Mouse (Mus musculus): Measurements from ENCODE around the gene Atp2a2. TPM values are rescaled to one million over a fixed set of nuclear protein-coding genes. Genes with fewer than 3 reads are reported as not detected.

Gene Atp2a2
- 69.6 and 70.9 TPM in 2 replicates for polyA plus RNA-seq (2016; fragmentation: Nextera tagmentation; extraction: Ambion mirVana)

DNA sequence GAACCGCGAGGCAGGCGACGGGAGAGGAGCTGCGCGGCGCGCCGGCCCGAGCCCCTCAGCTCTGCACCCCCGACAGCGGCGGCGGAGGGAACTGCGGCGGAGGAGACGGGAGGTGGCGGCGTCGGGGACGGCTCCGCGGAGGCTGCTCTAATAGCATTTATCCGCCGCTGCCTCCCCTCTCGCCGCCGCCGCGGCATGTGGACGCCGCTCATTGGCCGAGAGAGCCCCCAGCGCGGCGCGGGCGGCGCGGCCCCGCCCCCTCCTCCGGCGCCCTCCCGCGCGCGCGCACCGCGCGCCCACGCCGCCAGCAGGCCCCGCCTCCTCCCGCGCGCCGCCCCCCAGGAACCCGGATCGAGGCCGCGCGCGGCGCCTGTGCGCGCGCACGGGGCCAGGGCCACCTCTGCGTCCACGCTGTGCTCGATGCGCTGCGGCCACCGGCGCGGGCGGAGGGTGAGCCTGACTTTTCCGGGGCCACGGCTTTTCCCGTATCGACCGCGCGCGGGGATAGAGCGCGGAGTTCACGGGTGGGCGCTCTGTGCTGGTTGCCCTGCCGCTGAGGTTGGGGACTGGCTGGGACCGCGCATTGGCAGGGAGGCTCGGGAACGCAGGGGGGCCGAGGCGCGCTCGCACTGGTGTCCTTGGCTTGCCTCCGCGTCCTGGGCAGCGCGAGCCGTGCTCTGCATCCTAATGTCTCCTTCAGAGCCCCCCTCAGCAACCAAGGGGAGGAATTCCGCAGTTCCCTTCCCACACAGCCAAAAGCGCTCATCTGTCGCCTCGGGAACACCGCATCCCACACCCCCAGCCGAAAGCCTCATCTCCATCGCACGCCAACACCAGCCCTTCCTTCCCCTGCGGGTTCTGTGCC is at the start of gene Atp2a2:
Atp2a2 (minus strand) TSS at position 149 of the 865 bp plus-strand sequence.
- ATAC-seq (ENCODE audit: low FRiP score), result peak; percentile 93
- under 1% methylated on average over 72 of the region's 113 CpGs for WGBS
- peak within 1 kb of the TSS; percentile 99 for H3K9ac ChIP-seq

DNA sequence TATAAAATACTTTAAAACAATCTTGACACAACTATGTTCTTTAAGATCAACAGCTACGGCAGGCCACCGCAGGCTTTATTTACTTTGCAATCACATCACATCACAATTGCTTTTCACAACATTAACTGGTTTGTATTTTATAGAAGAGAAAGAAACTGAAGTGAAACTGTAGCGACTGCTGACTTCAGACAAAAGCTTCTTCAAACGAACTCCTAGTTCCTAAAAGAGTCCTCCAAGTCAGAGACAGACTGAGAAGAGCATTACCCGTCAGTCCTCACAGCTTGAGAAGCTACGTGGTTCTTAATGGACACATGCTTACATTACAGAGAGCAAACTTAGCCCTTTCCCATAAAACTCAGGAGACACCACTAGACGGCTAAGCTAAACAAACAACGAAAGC is 48.4 kb upstream of the Atp2a2 start:
- Histone ChIP-seq H3K27ac (no peak overlapping the region), H3K4me2 (replicated peaks) (no peak overlapping the region), H3K4me3 (no peak overlapping the region), H3K36me3 (peaks cover 11% of the 10 kb centered on the region; the same call in 1 of the 2 replicates), H3K9me3 (replicated peaks) (no peaks in the 10 kb centered on the region), H3K4me1 (no peaks in the 10 kb centered on the region), H3K9ac (no peak overlapping the region), H3K27me3 (no peaks in the 10 kb centered on the region)
- ATAC-seq (ENCODE audit: low FRiP score), result no peak
- WGBS, result 64% methylated on average over 8 of the region's 8 CpGs

More for the DNA sequence above, at the start of gene Atp2a2:
- peak within 1 kb of the TSS; percentile 74 for H3K4me3 ChIP-seq
- H3K27ac ChIP-seq, result peak within 1 kb of the TSS; percentile 100
- peaks cover 37% of the 10 kb centered on the region for H3K4me1 ChIP-seq
- peak within 1 kb of the TSS; percentile 72 for H3K4me2 ChIP-seq (replicated peaks)
- H3K27me3 ChIP-seq, result no peaks in the 10 kb centered on the region
- no peaks in the 10 kb centered on the region for H3K9me3 ChIP-seq (replicated peaks)
- peaks cover 9% of the 10 kb centered on the region; the same call in 1 of the 2 replicates for H3K36me3 ChIP-seq

DNA sequence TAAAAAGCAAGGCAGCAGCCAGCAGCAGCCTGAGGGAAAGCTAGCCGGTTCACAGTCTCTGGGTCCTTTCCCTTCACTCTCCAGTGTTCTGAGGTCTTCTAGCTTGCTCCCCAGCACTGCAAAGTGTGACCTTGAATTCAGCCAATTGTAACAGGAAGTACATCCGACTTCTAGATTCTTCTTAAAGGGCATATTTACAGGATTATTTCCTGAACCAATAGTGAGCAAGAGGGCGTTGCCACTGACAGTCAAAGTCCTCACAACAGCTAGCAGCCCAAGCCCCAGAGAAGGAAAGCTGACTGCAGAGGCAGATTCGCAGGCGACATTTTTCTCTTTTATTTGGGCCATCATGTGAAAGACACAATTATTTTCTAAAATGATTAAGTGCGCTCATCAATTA is 46.6 kb upstream of the Atp2a2 start:
- Histone ChIP-seq H3K4me1 (no peaks in the 10 kb centered on the region), H3K36me3 (0 out of 2 replicates have a peak, but pooled peaks cover 6% of the 10 kb centered on the region), H3K9ac (no peak overlapping the region), H3K27ac (no peak overlapping the region), H3K4me2 (replicated peaks) (no peak overlapping the region), H3K4me3 (no peak overlapping the region), H3K9me3 (replicated peaks) (no peaks in the 10 kb centered on the region), H3K27me3 (no peaks in the 10 kb centered on the region)
- 83% methylated on average over 6 of the region's 6 CpGs for WGBS
- no peak for ATAC-seq (ENCODE audit: low FRiP score)

DNA sequence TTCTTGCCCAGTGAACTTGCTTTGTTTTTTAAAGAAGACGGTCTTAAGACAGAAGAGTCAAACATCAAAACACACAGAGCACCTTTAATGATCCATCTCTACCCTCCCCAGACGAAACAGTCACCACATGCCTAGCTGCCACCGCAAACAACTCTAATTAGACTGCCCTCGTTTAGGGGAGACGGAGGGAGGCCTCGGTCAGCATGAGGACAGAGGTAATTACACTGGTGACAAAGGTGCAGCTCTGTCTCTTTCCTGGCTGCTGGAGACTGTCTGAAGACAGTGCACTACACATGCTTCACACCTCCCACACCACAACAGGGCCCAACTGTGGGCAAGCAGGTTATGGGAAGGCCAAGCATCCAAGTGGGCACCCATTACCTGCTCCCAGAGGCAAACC is 45.8 kb upstream of the Atp2a2 start:
- no peak overlapping the region for H3K4me2 ChIP-seq (replicated peaks)
- no peak for ATAC-seq (ENCODE audit: low FRiP score)
- no peak overlapping the region for H3K4me3 ChIP-seq
- H3K4me1 ChIP-seq, result no peaks in the 10 kb centered on the region
- 0 out of 2 replicates have a peak, but pooled peaks cover 6% of the 10 kb centered on the region for H3K36me3 ChIP-seq
- WGBS, result 76% methylated on average over 6 of the region's 6 CpGs
- no peak overlapping the region for H3K27ac ChIP-seq
- no peak overlapping the region for H3K9ac ChIP-seq
- no peaks in the 10 kb centered on the region for H3K27me3 ChIP-seq
- H3K9me3 ChIP-seq (replicated peaks), result no peaks in the 10 kb centered on the region

DNA sequence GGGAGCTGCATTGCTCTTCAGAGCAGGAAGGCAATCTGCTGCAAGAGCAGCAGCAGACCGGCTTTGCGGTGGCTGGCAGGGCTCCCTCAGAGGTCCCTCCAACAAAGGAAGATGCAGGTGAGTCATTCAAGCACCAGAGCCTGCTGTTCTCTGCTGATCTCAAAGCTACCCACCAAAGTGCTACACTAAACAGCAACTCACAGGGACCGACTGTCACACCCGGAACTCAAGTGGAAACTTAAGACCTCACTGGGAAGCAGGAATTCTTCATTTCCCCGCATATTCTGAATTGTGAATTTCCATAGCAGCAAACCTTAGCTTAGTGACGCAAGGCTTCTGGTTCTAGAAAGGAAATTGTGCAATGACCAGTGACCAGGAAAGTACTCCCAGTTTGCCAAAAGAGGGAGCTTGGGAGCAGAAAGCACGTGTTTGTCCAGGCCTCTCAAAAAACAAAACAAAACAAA is 45.3 kb upstream of the Atp2a2 start:
- H3K27ac ChIP-seq, result no peak overlapping the region
- 69% methylated on average over 7 of the region's 7 CpGs for WGBS
- 0 out of 2 replicates have a peak, but pooled peaks cover 10% of the 10 kb centered on the region for H3K36me3 ChIP-seq
- no peak for ATAC-seq (ENCODE audit: low FRiP score)
- no peaks in the 10 kb centered on the region for H3K9me3 ChIP-seq (replicated peaks)
- H3K4me1 ChIP-seq, result no peaks in the 10 kb centered on the region
- H3K4me3 ChIP-seq, result no peak overlapping the region
- H3K4me2 ChIP-seq (replicated peaks), result no peak overlapping the region
- H3K27me3 ChIP-seq, result no peaks in the 10 kb centered on the region
- no peak overlapping the region for H3K9ac ChIP-seq

DNA sequence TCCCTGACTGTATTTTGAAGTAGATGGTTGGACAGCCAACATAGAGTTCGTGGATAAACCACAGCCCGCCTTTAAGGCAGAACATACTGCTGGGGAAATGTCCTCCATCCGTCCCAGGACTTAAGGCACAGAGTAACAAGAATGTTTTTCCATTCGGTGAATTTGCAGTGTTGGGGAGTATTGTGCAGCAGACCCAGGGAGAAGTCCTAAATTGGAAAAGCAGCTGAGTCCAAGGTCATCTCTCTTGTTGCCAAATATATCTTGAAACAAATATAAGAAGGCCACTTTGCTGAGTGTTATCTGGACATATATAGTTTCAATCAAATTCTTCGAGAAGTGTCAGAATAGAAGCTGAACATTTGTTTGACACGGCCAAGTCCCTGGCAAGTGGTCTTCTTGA is 41.4 kb upstream of the Atp2a2 start:
- H3K9ac ChIP-seq, result no peak overlapping the region
- no peak overlapping the region for H3K27ac ChIP-seq
- no peak for ATAC-seq (ENCODE audit: low FRiP score)
- H3K36me3 ChIP-seq, result peaks cover 19% of the 10 kb centered on the region; the same call in 1 of the 2 replicates
- H3K9me3 ChIP-seq (replicated peaks), result no peaks in the 10 kb centered on the region
- no peaks in the 10 kb centered on the region for H3K27me3 ChIP-seq
- no peak overlapping the region for H3K4me3 ChIP-seq
- no peak overlapping the region for H3K4me2 ChIP-seq (replicated peaks)
- 92% methylated on average over 6 of the region's 6 CpGs for WGBS
- H3K4me1 ChIP-seq, result no peaks in the 10 kb centered on the region

DNA sequence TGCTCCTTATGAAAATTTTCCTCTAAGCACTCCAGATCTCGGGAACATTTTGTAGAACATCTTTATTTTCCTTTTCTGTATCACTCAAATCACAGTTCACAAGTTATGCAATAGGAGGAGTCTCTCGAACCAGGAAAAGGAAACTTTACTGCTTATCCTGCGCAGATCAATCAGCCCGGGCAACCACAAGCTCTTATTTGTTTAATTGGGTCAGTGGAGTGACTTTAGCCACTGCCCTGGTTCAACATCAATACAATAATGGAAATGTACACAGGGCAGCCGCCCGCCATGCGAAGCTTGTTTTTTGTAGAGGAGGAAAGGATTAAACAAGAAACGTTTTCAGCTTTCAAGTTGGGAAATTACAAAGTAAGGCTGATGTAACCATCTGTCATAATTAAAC is 39.8 kb upstream of the Atp2a2 start:
- no peak for ATAC-seq (ENCODE audit: low FRiP score)
- Histone ChIP-seq H3K4me2 (replicated peaks) (no peak overlapping the region), H3K36me3 (peaks cover 20% of the 10 kb centered on the region; the same call in 1 of the 2 replicates)

DNA sequence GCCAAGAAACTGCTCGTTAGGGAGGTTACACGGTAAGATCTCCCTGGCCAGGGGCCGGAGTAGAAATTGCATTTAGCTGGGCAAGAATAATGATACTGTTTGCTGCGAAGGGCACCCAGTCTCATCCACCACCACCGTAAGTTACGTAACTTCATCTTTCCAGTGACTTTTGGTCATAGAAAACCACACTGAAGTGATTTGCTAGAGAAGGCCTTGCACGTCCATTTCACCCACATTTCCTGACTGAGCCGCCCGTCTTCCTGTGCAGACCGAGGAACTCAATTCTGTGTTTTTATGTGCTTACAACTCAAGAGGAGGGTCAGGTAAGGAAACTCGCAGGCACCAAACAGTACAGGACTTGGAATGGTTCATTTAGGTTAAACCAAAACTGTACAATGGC is 36.1 kb upstream of the Atp2a2 start:
- peaks cover 20% of the 10 kb centered on the region; the same call in 1 of the 2 replicates for H3K36me3 ChIP-seq
- 95% methylated on average over 11 of the region's 11 CpGs for WGBS
- H3K4me3 ChIP-seq, result no peak overlapping the region
- no peak overlapping the region for H3K9ac ChIP-seq
- ATAC-seq (ENCODE audit: low FRiP score), result no peak
- no peaks in the 10 kb centered on the region for H3K27me3 ChIP-seq
- no peak overlapping the region for H3K27ac ChIP-seq
- no peaks in the 10 kb centered on the region for H3K9me3 ChIP-seq (replicated peaks)
- H3K4me2 ChIP-seq (replicated peaks), result no peak overlapping the region
- H3K4me1 ChIP-seq, result no peaks in the 10 kb centered on the region

More for the DNA sequence above, 39.8 kb upstream of the Atp2a2 start:
- no peaks in the 10 kb centered on the region for H3K9me3 ChIP-seq (replicated peaks)
- no peaks in the 10 kb centered on the region for H3K4me1 ChIP-seq
- H3K27ac ChIP-seq, result no peak overlapping the region
- H3K27me3 ChIP-seq, result no peaks in the 10 kb centered on the region
- no peak overlapping the region for H3K4me3 ChIP-seq
- WGBS, result 92% methylated on average over 8 of the region's 8 CpGs
- no peak overlapping the region for H3K9ac ChIP-seq

DNA sequence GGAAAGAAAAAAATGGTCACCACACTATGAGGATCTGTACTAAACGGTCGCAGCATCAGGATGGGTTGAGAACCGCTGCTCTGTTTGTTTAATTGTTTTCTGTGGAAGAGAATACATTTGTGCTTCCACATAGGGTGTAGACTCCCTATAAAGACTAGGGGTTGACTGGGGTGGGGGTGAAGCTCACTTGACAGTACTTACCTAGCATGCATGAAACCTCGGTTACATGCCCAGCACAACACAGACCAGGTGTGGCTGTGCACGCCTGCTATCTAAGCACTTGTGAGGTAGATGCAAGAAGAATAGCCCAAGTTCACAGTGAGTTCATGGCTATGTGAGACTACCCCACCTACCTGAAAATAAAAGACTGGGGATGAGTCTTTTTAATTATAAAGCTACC is 35.6 kb upstream of the Atp2a2 start:
- Histone ChIP-seq H3K9me3 (replicated peaks) (no peaks in the 10 kb centered on the region), H3K27ac (no peak overlapping the region), H3K4me2 (replicated peaks) (no peak overlapping the region), H3K27me3 (no peaks in the 10 kb centered on the region), H3K4me3 (no peak overlapping the region), H3K4me1 (no peaks in the 10 kb centered on the region), H3K9ac (no peak overlapping the region), H3K36me3 (peaks cover 19% of the 10 kb centered on the region; the same call in 1 of the 2 replicates)
- WGBS, result 98% methylated on average over 5 of the region's 5 CpGs
- ATAC-seq (ENCODE audit: low FRiP score), result no peak

DNA sequence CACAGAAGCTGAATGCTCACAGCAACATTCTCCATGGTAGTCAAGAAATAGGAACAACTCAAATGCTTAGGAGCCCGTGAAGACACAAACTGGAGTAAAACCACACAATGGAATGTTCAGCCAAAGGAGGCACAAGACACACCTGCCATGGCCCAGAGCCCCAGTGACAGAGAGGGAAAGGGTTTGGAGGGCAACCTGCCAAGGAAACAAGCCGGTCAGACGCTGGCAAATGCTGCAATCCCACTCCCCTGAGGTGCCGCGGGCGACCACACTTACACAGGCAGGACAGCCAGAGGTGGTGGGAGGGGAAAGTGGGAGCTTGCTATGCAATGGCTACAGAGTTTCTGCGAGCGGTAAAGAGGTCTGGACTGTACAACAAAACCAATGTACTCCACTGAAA is 31.9 kb upstream of the Atp2a2 start:
- no peak overlapping the region for H3K27ac ChIP-seq
- ATAC-seq (ENCODE audit: low FRiP score), result no peak
- 0 out of 2 replicates have a peak, but pooled peaks cover 5% of the 10 kb centered on the region for H3K36me3 ChIP-seq
- H3K4me1 ChIP-seq, result peaks cover 4% of the 10 kb centered on the region; the same call in 1 of the 2 replicates
- H3K9ac ChIP-seq, result no peak overlapping the region
- no peak overlapping the region for H3K4me2 ChIP-seq (replicated peaks)
- no peaks in the 10 kb centered on the region for H3K9me3 ChIP-seq (replicated peaks)
- no peaks in the 10 kb centered on the region for H3K27me3 ChIP-seq
- WGBS, result 87% methylated on average over 8 of the region's 8 CpGs
- H3K4me3 ChIP-seq, result no peak overlapping the region

DNA sequence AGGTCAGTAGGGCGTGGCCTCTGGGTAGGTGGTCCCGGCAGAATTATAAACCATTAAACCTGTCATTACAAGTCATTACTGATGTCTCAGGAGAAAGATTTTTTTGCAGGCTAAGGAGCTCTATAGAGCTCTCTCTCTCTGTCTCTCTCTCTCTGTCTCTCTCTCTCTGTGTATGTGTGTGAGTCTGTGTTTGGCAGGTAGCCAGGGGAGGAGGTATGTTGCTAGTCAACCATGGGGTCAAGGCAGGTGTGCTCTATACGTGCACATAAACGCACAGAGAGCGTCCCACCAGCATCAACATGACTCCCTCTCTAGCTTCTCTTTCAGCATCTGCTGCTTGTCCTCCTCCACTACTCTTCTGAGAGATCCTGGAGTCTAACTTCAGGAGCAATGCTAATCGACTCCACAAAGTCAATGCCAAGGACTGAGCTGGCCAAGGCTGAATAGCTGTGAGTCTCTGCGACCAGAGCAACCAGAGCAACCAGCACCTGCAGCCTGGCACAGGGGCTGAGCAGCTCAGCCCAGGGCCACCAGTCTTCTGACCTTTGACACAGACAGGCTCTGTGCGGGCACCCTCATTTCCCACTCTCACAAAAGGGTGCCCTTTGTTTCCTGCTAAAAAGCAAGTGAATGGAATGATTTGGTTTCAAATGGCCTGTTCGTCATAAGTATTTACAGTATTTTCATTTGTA is 28.0 kb upstream of the Atp2a2 start:
- H3K4me3 ChIP-seq, result no peak overlapping the region
- 83% methylated on average over 9 of the region's 9 CpGs for WGBS

DNA sequence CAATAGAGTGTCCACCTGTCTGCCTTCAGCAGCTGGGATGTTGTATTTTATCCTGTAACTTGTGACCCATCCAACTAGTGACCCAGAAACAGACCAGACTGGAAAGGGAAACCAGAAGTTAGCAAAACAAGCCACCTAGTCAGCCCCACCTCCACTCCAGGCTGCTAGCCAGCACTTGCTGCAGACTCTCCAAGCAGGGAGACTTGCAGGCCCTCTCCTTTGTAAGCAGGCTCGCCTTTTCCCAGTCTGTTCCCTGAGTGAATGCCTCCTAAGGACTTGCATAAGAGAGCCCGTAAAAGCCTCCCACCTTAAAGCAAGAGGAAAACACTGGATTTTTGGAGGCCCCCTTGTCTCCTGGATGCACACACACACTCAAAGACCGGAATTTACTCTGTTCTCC is 27.3 kb upstream of the Atp2a2 start:
- H3K36me3 ChIP-seq, result no peaks in the 10 kb centered on the region
- 0 out of 2 replicates have a peak overlapping the region, but pooled peaks have one; percentile 3 for H3K27ac ChIP-seq
- WGBS, result 49% methylated on average over 3 of the region's 3 CpGs
- H3K27me3 ChIP-seq, result no peaks in the 10 kb centered on the region
- H3K4me1 ChIP-seq, result peaks cover 9% of the 10 kb centered on the region
- H3K4me2 ChIP-seq (replicated peaks), result no peak overlapping the region
- H3K4me3 ChIP-seq, result no peak overlapping the region
- no peaks in the 10 kb centered on the region for H3K9me3 ChIP-seq (replicated peaks)
- no peak for ATAC-seq (ENCODE audit: low FRiP score)
- no peak overlapping the region for H3K9ac ChIP-seq

More for the DNA sequence above, 28.0 kb upstream of the Atp2a2 start:
- Histone ChIP-seq H3K36me3 (no peaks in the 10 kb centered on the region), H3K27ac (no peak overlapping the region), H3K27me3 (no peaks in the 10 kb centered on the region), H3K4me1 (peaks cover 9% of the 10 kb centered on the region), H3K9me3 (replicated peaks) (no peaks in the 10 kb centered on the region), H3K4me2 (replicated peaks) (no peak overlapping the region), H3K9ac (no peak overlapping the region)
- ATAC-seq (ENCODE audit: low FRiP score), result no peak
